Mouse (Mus musculus): ENCODE results near the gene Coro7. TPM values are rescaled to one million over a fixed set of nuclear protein-coding genes. Genes with fewer than 3 reads are reported as not detected.

Coro7 gene
- polyA plus RNA-seq, 1 experiment from 2014 or later = 16.4 TPM

DNA sequence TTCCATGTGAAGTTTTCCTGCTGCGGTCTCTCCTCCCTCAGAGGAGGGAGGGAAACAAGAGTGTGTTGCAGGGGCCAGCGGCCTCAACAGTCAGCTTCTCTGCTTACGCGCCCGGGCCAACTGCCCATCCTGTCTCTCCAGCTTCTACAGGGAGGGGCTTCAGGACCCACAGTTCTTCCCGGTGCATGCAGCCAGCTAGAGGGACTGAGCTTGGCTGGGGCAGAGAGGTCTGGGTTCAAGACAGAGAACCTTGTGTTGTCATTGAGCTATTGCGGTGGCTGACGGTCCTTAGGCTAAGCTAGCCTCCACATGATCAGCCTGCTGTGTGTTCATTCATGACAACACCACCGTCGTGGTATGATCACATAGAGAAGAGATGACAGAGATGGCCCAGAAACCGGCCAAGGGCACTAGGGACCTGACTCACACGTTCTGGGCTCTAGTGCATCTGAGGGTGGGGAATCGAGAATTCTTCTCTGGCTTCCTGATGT is 31.9 kb downstream of the Coro7 start:
- Histone ChIP-seq H3K9ac (ENCODE audit: low read depth, low read length) (peak overlapping the region; percentile 28; the same call in 1 of the 2 replicates), H3K4me2 (replicated peaks; ENCODE audit: low read depth, low read length) (no peak overlapping the region; the same call in 1 of the 2 replicates), H3K4me1 (ENCODE audit: control insufficient read depth, insufficient read depth, low read length) (peaks cover 50% of the 10 kb centered on the region), H3K9me3 (ENCODE audit: control insufficient read depth, low read length) (no peaks in the 10 kb centered on the region), H3K27ac (ENCODE audit: low read depth, low read length) (peak overlapping the region; percentile 3; the same call in 1 of the 2 replicates), H3K4me3 (ENCODE audit: low read length) (no peak overlapping the region), H3K27me3 (ENCODE audit: control insufficient read depth, insufficient read depth, low read length) (no peaks in the 10 kb centered on the region), H3K36me3 (ENCODE audit: control insufficient read depth, insufficient read depth, low read length) (peaks cover 62% of the 10 kb centered on the region)
- WGBS = 53% methylated on average over 13 of the region's 13 CpGs
- ATAC-seq (ENCODE audit: low FRiP score, low TSS enrichment) = no peak

DNA sequence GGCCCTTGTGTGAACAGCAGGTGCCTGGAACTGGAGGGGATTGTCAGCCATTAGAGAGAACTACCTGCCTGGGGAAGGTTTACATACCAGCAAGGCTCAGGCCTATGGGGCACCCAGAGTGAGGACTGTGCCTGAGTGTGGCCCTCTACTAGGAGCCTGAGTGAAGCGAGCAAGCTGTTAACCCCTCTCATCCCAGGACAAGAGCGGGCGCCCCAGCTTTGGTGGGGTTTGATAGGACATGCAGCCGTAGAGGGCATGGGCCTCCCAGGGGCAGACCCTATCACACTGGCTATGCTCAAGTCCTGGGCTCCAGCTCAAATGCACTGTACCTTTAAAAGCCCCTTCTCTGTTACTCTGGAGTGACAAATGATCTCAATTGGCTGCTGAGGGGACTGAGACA is 32.7 kb downstream of the Coro7 start:
- Histone ChIP-seq H3K27ac (ENCODE audit: low read depth, low read length) (peak overlapping the region; percentile 3; the same call in 1 of the 2 replicates), H3K4me2 (replicated peaks; ENCODE audit: low read depth, low read length) (no peak overlapping the region), H3K36me3 (ENCODE audit: control insufficient read depth, insufficient read depth, low read length) (peaks cover 54% of the 10 kb centered on the region), H3K4me3 (ENCODE audit: low read length) (no peak overlapping the region), H3K27me3 (ENCODE audit: control insufficient read depth, insufficient read depth, low read length) (no peaks in the 10 kb centered on the region), H3K4me1 (ENCODE audit: control insufficient read depth, insufficient read depth, low read length) (peaks cover 57% of the 10 kb centered on the region), H3K9me3 (ENCODE audit: control insufficient read depth, low read length) (no peaks in the 10 kb centered on the region), H3K9ac (ENCODE audit: low read depth, low read length) (peak overlapping the region; percentile 25; the same call in 1 of the 2 replicates)
- peak; percentile 18; the same call in 1 of the 2 replicates for ATAC-seq (ENCODE audit: low FRiP score, low TSS enrichment)
- 59% methylated on average over 4 of the region's 4 CpGs for WGBS

DNA sequence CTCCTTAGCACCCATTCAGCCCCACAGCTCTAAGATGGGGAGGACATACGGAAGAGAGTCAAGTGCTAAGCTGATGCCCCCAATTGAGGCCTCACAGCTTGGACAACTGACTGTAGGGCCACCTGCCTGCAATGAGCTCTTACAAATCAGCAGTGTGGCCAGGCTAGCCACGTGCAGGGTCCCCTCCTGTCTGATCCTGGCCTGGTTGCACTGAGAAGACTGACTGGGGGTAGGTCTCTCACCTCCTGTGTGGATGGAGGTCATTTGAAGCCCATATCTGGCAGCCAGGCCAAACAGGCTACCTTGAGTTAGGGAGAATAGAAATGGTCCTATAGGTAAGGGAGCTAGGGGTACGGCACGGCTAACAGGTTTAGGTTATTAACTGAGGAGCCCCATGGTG is 33.7 kb downstream of the Coro7 start:
- ATAC-seq (ENCODE audit: low FRiP score, low TSS enrichment) = no peak
- Histone ChIP-seq H3K4me3 (ENCODE audit: low read length) (no peak overlapping the region), H3K4me2 (replicated peaks; ENCODE audit: low read depth, low read length) (no peak overlapping the region), H3K9ac (ENCODE audit: low read depth, low read length) (no peak overlapping the region), H3K27ac (ENCODE audit: low read depth, low read length) (no peak overlapping the region), H3K27me3 (ENCODE audit: control insufficient read depth, insufficient read depth, low read length) (no peaks in the 10 kb centered on the region), H3K9me3 (ENCODE audit: control insufficient read depth, low read length) (no peaks in the 10 kb centered on the region), H3K4me1 (ENCODE audit: control insufficient read depth, insufficient read depth, low read length) (peaks cover 61% of the 10 kb centered on the region), H3K36me3 (ENCODE audit: control insufficient read depth, insufficient read depth, low read length) (peaks cover 44% of the 10 kb centered on the region)
- WGBS = 87% methylated on average over 4 of the region's 4 CpGs

- Histone ChIP-seq H3K9ac (ENCODE audit: low read depth, low read length) (0 out of 2 replicates have a peak overlapping the region, but pooled peaks have one; percentile 28), H3K4me2 (replicated peaks; ENCODE audit: low read depth, low read length) (no peak overlapping the region), H3K9me3 (ENCODE audit: control insufficient read depth, low read length) (no peaks in the 10 kb centered on the region), H3K4me1 (ENCODE audit: control insufficient read depth, insufficient read depth, low read length) (peaks cover 61% of the 10 kb centered on the region), H3K27ac (ENCODE audit: low read depth, low read length) (peak overlapping the region; percentile 47; the same call in 1 of the 2 replicates), H3K36me3 (ENCODE audit: control insufficient read depth, insufficient read depth, low read length) (peaks cover 24% of the 10 kb centered on the region), H3K27me3 (ENCODE audit: control insufficient read depth, insufficient read depth, low read length) (no peaks in the 10 kb centered on the region), H3K4me3 (ENCODE audit: low read length) (no peak overlapping the region)
- WGBS = 75% methylated on average over 11 of the region's 11 CpGs
- ATAC-seq (ENCODE audit: low FRiP score, low TSS enrichment) = no peak
Observed at GRCm38 (mm10) chr16:4643670-4644419, 35.7 kb downstream of the Coro7 start.

- Histone ChIP-seq H3K9me3 (ENCODE audit: control insufficient read depth, low read length) (no peaks in the 10 kb centered on the region), H3K36me3 (ENCODE audit: control insufficient read depth, insufficient read depth, low read length) (peaks cover 15% of the 10 kb centered on the region), H3K27ac (ENCODE audit: low read depth, low read length) (peak overlapping the region; percentile 95), H3K27me3 (ENCODE audit: control insufficient read depth, insufficient read depth, low read length) (no peaks in the 10 kb centered on the region), H3K4me2 (replicated peaks; ENCODE audit: low read depth, low read length) (peak overlapping the region; percentile 58), H3K4me1 (ENCODE audit: control insufficient read depth, insufficient read depth, low read length) (peaks cover 55% of the 10 kb centered on the region), H3K9ac (ENCODE audit: low read depth, low read length) (no peak overlapping the region), H3K4me3 (ENCODE audit: low read length) (peak overlapping the region; percentile 21; the same call in 1 of the 2 replicates)
- ATAC-seq (ENCODE audit: low FRiP score, low TSS enrichment) = no peak
- WGBS = 93% methylated on average over 5 of the region's 6 CpGs
Observed at GRCm38 (mm10) chr16:4642937-4643336, 36.6 kb downstream of the Coro7 start.

DNA sequence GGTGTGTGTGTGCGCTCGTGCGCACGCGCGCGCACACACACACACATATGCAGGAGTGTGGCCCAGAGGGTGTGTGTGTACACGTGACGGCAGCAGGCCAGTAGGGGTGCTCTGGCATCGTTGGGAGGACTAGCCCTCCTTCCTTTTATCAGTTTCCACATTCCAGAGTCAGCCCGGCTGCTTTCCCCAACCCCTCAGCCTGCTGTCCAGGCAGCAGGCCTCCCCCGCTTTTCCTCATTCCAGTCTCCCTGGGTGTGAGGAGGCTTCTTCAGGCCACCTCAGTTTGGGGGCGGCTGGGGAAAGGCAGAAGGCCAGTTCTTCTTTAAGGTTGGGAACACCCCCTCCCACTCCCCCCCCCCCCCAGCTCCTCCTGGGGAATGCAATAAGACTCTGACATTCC is 37.4 kb downstream of the Coro7 start:
- Histone ChIP-seq H3K4me2 (replicated peaks; ENCODE audit: low read depth, low read length) (peak overlapping the region; percentile 58), H3K4me1 (ENCODE audit: control insufficient read depth, insufficient read depth, low read length) (peaks cover 47% of the 10 kb centered on the region), H3K27me3 (ENCODE audit: control insufficient read depth, insufficient read depth, low read length) (no peaks in the 10 kb centered on the region), H3K27ac (ENCODE audit: low read depth, low read length) (peak overlapping the region; percentile 95), H3K4me3 (ENCODE audit: low read length) (peak overlapping the region; percentile 21; the same call in 1 of the 2 replicates), H3K9me3 (ENCODE audit: control insufficient read depth, low read length) (no peaks in the 10 kb centered on the region), H3K9ac (ENCODE audit: low read depth, low read length) (no peak overlapping the region; the same call in 1 of the 2 replicates), H3K36me3 (ENCODE audit: control insufficient read depth, insufficient read depth, low read length) (peaks cover 9% of the 10 kb centered on the region; the same call in 1 of the 2 replicates)
- WGBS = 28% methylated on average over 13 of the region's 13 CpGs
- peak; percentile 66 for ATAC-seq (ENCODE audit: low FRiP score, low TSS enrichment)

DNA sequence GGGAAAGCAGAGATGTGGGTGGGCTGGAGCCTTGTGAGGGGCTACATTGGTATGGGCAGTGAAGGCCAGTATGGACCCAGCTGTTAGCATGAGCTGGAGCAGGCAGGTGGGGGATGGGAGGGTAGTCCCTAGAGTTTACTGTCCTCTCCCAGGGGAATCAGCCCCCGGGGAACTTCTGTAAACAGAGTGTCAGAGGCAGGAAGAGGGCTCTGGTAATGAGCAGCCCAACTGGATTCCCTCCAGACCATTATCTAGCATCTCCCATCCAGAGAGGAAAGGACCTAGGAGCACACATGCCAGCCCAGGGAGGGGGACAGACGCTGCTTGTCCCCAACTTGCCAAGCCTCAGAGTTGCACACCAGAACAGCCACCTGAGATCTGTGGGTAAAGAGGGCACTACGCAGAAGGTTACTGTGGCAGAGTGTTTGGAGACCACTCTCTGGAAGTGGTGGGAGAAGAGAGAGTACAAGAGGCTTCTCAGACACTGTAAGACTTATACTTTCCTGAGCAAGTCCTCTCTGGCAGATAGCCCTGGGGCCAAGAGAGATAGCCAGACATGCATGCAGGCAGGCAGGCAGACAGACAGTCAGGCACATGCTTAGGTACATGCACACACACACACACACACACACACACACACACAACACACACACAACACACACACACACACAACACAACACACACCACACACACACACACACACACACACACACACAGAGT is 38.3 kb downstream of the Coro7 start:
- H3K9me3 ChIP-seq (ENCODE audit: control insufficient read depth, low read length) = no peaks in the 10 kb centered on the region
- H3K4me1 ChIP-seq (ENCODE audit: control insufficient read depth, insufficient read depth, low read length) = peaks cover 41% of the 10 kb centered on the region
- peak overlapping the region; percentile 95 for H3K27ac ChIP-seq (ENCODE audit: low read depth, low read length)
- H3K4me3 ChIP-seq (ENCODE audit: low read length) = peak overlapping the region; percentile 79
- no peaks in the 10 kb centered on the region for H3K27me3 ChIP-seq (ENCODE audit: control insufficient read depth, insufficient read depth, low read length)
- no peak for ATAC-seq (ENCODE audit: low FRiP score, low TSS enrichment)
- H3K4me2 ChIP-seq (replicated peaks; ENCODE audit: low read depth, low read length) = peak overlapping the region; percentile 58
- peak overlapping the region; percentile 80; the same call in 1 of the 2 replicates for H3K9ac ChIP-seq (ENCODE audit: low read depth, low read length)
- peaks cover 9% of the 10 kb centered on the region; the same call in 1 of the 2 replicates for H3K36me3 ChIP-seq (ENCODE audit: control insufficient read depth, insufficient read depth, low read length)
- WGBS = 29% methylated on average over 3 of the region's 3 CpGs

GRCm38 (mm10) chr16:4640267-4641005 is 39.1 kb downstream of the Coro7 start:
- Histone ChIP-seq H3K27ac (ENCODE audit: low read depth, low read length) (peak overlapping the region; percentile 95), H3K36me3 (ENCODE audit: control insufficient read depth, insufficient read depth, low read length) (peaks cover 9% of the 10 kb centered on the region; the same call in 1 of the 2 replicates), H3K4me3 (ENCODE audit: low read length) (peak overlapping the region; percentile 79), H3K27me3 (ENCODE audit: control insufficient read depth, insufficient read depth, low read length) (no peaks in the 10 kb centered on the region), H3K4me1 (ENCODE audit: control insufficient read depth, insufficient read depth, low read length) (peaks cover 41% of the 10 kb centered on the region), H3K4me2 (replicated peaks; ENCODE audit: low read depth, low read length) (peak overlapping the region; percentile 58), H3K9ac (ENCODE audit: low read depth, low read length) (peak overlapping the region; percentile 80), H3K9me3 (ENCODE audit: control insufficient read depth, low read length) (no peaks in the 10 kb centered on the region)
- 1% methylated on average over 17 of the region's 17 CpGs for WGBS
- peak; percentile 65 for ATAC-seq (ENCODE audit: low FRiP score, low TSS enrichment)
